Mouse (Mus musculus): ENCODE results near the gene Osbp2.

- TF ChIP-seq POLR2A (IDR thresholded peaks at IDR 0.05; ENCODE audit: insufficient read length, low read depth) = no peak
- TF ChIP-seq TCF12 (IDR thresholded peaks at IDR 0.05; ENCODE audit: insufficient read depth, poor library complexity, severe bottlenecking) = peak; percentile 59
- no peak for TF ChIP-seq E2F4 (IDR thresholded peaks at IDR 0.05; ENCODE audit: insufficient read depth)
- no peak for TF ChIP-seq USF1 (IDR thresholded peaks at IDR 0.05; ENCODE audit: low read depth)
- no peak for TF ChIP-seq POLR2AphosphoS2 (IDR thresholded peaks at IDR 0.05; ENCODE audit: insufficient read length, low read depth)
These were observed 41.0 kb upstream of the Osbp2 start for GRCm38 (mm10) chr11:3904673-3905072.
